Mouse (Mus musculus): ENCODE data around the gene Lingo1.

DNA sequence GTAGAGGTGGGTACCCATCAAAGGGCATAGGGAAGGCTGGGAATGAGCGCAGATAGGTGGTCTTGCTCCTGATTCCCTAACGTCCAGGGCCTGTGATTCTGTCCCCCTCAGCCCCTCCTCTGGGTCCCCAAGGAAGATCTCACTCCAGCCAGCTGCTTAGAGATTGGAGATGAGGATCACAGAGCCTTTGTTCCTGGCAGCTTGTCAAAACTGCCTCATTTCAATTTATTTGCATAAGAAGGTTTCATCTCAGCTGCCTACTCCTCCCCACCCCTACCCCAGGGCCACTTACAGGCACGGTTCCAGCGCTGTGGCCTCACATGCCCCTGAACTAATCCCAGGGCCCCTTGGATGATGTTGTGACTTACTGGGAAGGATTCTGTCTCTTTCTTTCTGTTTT lies 33.9 kb upstream of the Lingo1 start:
- TF ChIP-seq CTCF (IDR thresholded peaks at IDR 0.05; ENCODE audit: insufficient read depth, low read length) (no peak), POLR2A (IDR thresholded peaks at IDR 0.05; ENCODE audit: borderline replicate concordance, extremely low read depth, low read depth, low read length) (no peak)

All from lung, adult 2 months (tissue).